Mouse (Mus musculus): ENCODE data around the gene Med25.
A peak's percentile ranks its signal among the peaks of the same experiment; 100 is the strongest.

DNA sequence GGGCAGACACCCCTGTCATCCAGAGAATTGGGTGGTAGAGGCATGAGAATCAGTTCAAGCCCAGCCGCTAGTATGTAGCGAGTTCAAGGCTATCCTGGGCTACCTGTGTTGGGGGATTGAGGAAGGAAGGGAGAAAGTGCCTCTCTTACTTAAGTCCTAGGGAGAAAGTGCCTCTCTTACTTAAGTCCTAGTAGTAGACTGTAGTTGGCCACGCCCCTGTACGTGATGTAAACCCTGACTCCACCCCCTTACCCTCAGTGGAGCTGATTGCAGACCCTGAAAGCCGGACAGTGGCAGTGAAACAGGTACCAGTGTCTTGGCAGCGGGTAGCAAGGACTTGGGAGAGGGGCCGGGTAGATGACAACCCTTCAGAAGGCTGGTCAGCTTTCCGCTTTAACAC lies 34.6 kb downstream of the Med25 start:
- TF ChIP-seq CTCF (IDR thresholded peaks at IDR 0.05) (no peak), POLR2A (IDR thresholded peaks at IDR 0.05; ENCODE audit: insufficient read depth, low read depth, low read length) (0 out of 2 replicates have a peak, but pooled peaks have one; percentile 18)

Data from heart, adult 2 months (tissue).